Comparison of ENCODE assay signal across 16 mouse cellular contexts in genomic region chr3:105876022-105876421, GRCm38 (mm10). TPM values are rescaled to one million over a fixed set of nuclear protein-coding genes. Genes with fewer than 3 reads are reported as not detected.
DNase-seq lines count a peak whose midpoint lies in the region; ATAC-seq and TF ChIP-seq lines count a peak whose summit lies in the region.
"Had no signal": no experiment of that assay in that cellular context is flagged by ENCODE, and none has a peak within 500 bp of the region (broad histone marks: within the 10 kb centered on the region; RNA-seq: fewer than 3 reads in every experiment).

No protein-coding gene starts in this region.

- H3K4me2 ChIP-seq in kidney, embryonic 16.5 days (replicated peaks; ENCODE audit: low read depth, low read length): no peak overlapping the region
- H3K4me2 ChIP-seq: heart, embryonic 15.5 days; liver, embryonic 13.5 days had no signal

- TF ChIP-seq CTCF in gastrocnemius, adult 2 months (IDR thresholded peaks at IDR 0.05): no peak
- TF ChIP-seq CTCF in kidney, adult 2 months (conservative IDR thresholded peaks at IDR 0.05; ENCODE audit: insufficient read depth, insufficient read length, low read depth, low read length): no peak
- TF ChIP-seq CTCF in lung, adult 2 months (IDR thresholded peaks at IDR 0.05; ENCODE audit: insufficient read depth, low read length): no peak

- H3K4me3 ChIP-seq in gastrocnemius, adult 2 months: no peak overlapping the region
- H3K4me3 ChIP-seq in kidney, adult 2 months (ENCODE audit: insufficient read depth, low read depth, low read length): no peak overlapping the region
- no peak overlapping the region for H3K4me3 ChIP-seq in kidney, embryonic 16.5 days (ENCODE audit: low read length)
- no peak overlapping the region for H3K4me3 ChIP-seq in limb, embryonic 10.5 days
- H3K4me3 ChIP-seq in lung, adult 2 months (replicated peaks; ENCODE audit: extremely low read depth, low read depth, low read length): no peak overlapping the region
- H3K4me3 ChIP-seq: heart, embryonic 15.5 days; liver, embryonic 13.5 days had no signal

- no peak overlapping the region for H3K9ac ChIP-seq in kidney, embryonic 16.5 days (replicated peaks; ENCODE audit: low read length)
- H3K9ac ChIP-seq: heart, embryonic 15.5 days; liver, embryonic 13.5 days had no signal

- TF ChIP-seq POLR2A in kidney, adult 2 months (IDR thresholded peaks at IDR 0.05; ENCODE audit: low read depth, low read length): no peak
- TF ChIP-seq POLR2A in lung, adult 2 months (IDR thresholded peaks at IDR 0.05; ENCODE audit: borderline replicate concordance, extremely low read depth, low read depth, low read length): no peak

- WGBS in kidney, adult 2 months: 42% methylated on average over 5 of the region's 5 CpGs
- 66% methylated on average over 5 of the region's 5 CpGs for whole genome bisulfite sequencing in kidney, embryonic 16.5 days
- 76% methylated on average over 5 of the region's 5 CpGs for WGBS in limb, embryonic 10.5 days
- 65% methylated on average over 5 of the region's 5 CpGs for WGBS in lung, adult 2 months

- peak overlapping the region; percentile 49 for H3K27ac ChIP-seq in gastrocnemius, adult 2 months
- no peak overlapping the region for H3K27ac ChIP-seq in kidney, adult 2 months (ENCODE audit: insufficient read depth, low read depth, low read length)
- no peak overlapping the region for H3K27ac ChIP-seq in kidney, embryonic 16.5 days (ENCODE audit: low read length)
- no peak overlapping the region for H3K27ac ChIP-seq in limb, embryonic 10.5 days
- H3K27ac ChIP-seq: heart, embryonic 15.5 days; liver, embryonic 13.5 days had no signal

- DNase-seq in gastrocnemius, adult 2 months: no peak
- no peak for DNase-seq in gastrocnemius, postnatal 14 days
- DNase-seq in kidney, adult 2 months: peak; percentile 45
- peak; percentile 80 for DNase-seq in adrenal gland, adult 8-10 months
- peak; percentile 35 to 55 for DNase-seq in kidney, postnatal 4 days
- no peak for DNase-seq in limb, embryonic 10.5 days (ENCODE audit: low spot score)
- DNase-seq in lung, adult 2 months: no peak
- DNase-seq: embryo, embryonic 11 days; liver, embryonic 13.5 days; thymus, adult 2 months had no signal

- intact Hi-C loops in gastrocnemius, adult 2 months (cut with DNase I): no loop called here
- intact Hi-C loops in gastrocnemius, postnatal 14 days (cut with DNase I; ENCODE audit: low total_unique reads): no loop called here

- H3K4me1 ChIP-seq in kidney, adult 2 months (ENCODE audit: control insufficient read depth, insufficient read depth, low read length): peaks cover 9% of the 10 kb centered on the region
- 0 out of 2 replicates have a peak, but pooled peaks cover 9% of the 10 kb centered on the region for H3K4me1 ChIP-seq in kidney, embryonic 16.5 days (ENCODE audit: insufficient read depth, low read length)
- peaks cover 15% of the 10 kb centered on the region for H3K4me1 ChIP-seq in limb, embryonic 10.5 days
- H3K4me1 ChIP-seq in lung, adult 2 months (ENCODE audit: control insufficient read depth, insufficient read depth, low read length): peaks cover 22% of the 10 kb centered on the region

- no peaks in the 10 kb centered on the region for H3K36me3 ChIP-seq in kidney, adult 2 months (ENCODE audit: control insufficient read depth, insufficient read depth, low read length)
- no peaks in the 10 kb centered on the region for H3K36me3 ChIP-seq in kidney, embryonic 16.5 days (ENCODE audit: insufficient read depth, low read length)
- H3K36me3 ChIP-seq in limb, embryonic 10.5 days: no peaks in the 10 kb centered on the region
- H3K36me3 ChIP-seq: G1E; heart, embryonic 15.5 days; liver, embryonic 13.5 days had no signal

- no peaks in the 10 kb centered on the region for H3K9me3 ChIP-seq in kidney, embryonic 16.5 days (ENCODE audit: low read length)
- no peaks in the 10 kb centered on the region for H3K9me3 ChIP-seq in limb, embryonic 10.5 days (replicated peaks)
- H3K9me3 ChIP-seq: G1E; heart, embryonic 15.5 days; liver, embryonic 13.5 days had no signal

- H3K27me3 ChIP-seq in kidney, adult 2 months (replicated peaks; ENCODE audit: control insufficient read depth, insufficient read depth, low read length): no peaks in the 10 kb centered on the region; the same call in 1 of the 2 replicates
- H3K27me3 ChIP-seq in kidney, embryonic 16.5 days (ENCODE audit: insufficient read depth, low read length): no peaks in the 10 kb centered on the region
- 0 out of 2 replicates have a peak, but pooled peaks cover 6% of the 10 kb centered on the region for H3K27me3 ChIP-seq in limb, embryonic 10.5 days (ENCODE audit: low read depth, poor library complexity, severe bottlenecking)
- H3K27me3 ChIP-seq: liver, embryonic 13.5 days had no signal

- ATAC-seq in kidney, embryonic 16.5 days (ENCODE audit: low FRiP score, low TSS enrichment): no peak
- ATAC-seq: activated CD4-positive, CD25-positive, alpha-beta regulatory T cell, adult 4 months; intestine, postnatal 0 days had no signal

RNA-seq across cellular contexts. Expression of gene Tmigd3, which starts 5.3 kb away (rescaled TPM):
- not detected for total RNA-seq in gastrocnemius, adult 2 months (2021)
- not detected for total RNA-seq in gastrocnemius, postnatal 14 days (2021)
- 0.28 TPM in 1 of 2 replicates, not detected in the other for polyA plus RNA-seq in kidney, adult 2 months (2012; rRNA removed)
- polyA plus RNA-seq in kidney, embryonic 16.5 days (2015; fragmentation: Nextera tagmentation; extraction: Ambion mirVana): not detected in 2 replicates
- not detected for total RNA-seq in adrenal gland, adult 8-10 months (2022)
- polyA plus RNA-seq in limb, embryonic 10.5 days (2016; fragmentation: Nextera tagmentation; extraction: Ambion mirVana): 0.30 TPM in 1 of 2 replicates, not detected in the other
- 1.3 and 2.2 TPM in 2 replicates for polyA plus RNA-seq in lung, adult 2 months (2012; rRNA removed)
- total RNA-seq: left cerebral cortex, adult 18-20 months had no signal
- polyA plus RNA-seq: activated CD4-positive, CD25-positive, alpha-beta regulatory T cell, adult 4 months had no signal

RNA-seq across cellular contexts. Expression of gene Adora3, which starts 5.4 kb away (rescaled TPM):
- total RNA-seq in gastrocnemius, adult 2 months (2021): not detected
- not detected for total RNA-seq in gastrocnemius, postnatal 14 days (2021)
- polyA plus RNA-seq in kidney, adult 2 months (2012; rRNA removed): 0.19 and 0.20 TPM in 2 replicates
- polyA plus RNA-seq in kidney, embryonic 16.5 days (2015; fragmentation: Nextera tagmentation; extraction: Ambion mirVana): not detected in 2 replicates
- total RNA-seq in adrenal gland, adult 8-10 months (2022): under 1 TPM in 2 of 4 experiments, not detected in 2; 0.27 to 0.46 TPM
- polyA plus RNA-seq in limb, embryonic 10.5 days (2016; fragmentation: Nextera tagmentation; extraction: Ambion mirVana): 0.25 TPM in 1 of 2 replicates, not detected in the other
- 0.84 and 1.2 TPM in 2 replicates for polyA plus RNA-seq in lung, adult 2 months (2012; rRNA removed)
- polyA plus RNA-seq: G1E had no signal

RNA-seq across cellular contexts. Expression of gene I830077J02Rik, which starts 56.4 kb away (rescaled TPM):
- under 1 TPM; 0.84 to 0.92 TPM for total RNA-seq in gastrocnemius, adult 2 months (2021)
- under 1 TPM; 0.44 to 0.74 TPM for total RNA-seq in gastrocnemius, postnatal 14 days (2021)
- polyA plus RNA-seq in kidney, adult 2 months (2012; rRNA removed): 0.57 and 1.4 TPM in 2 replicates
- polyA plus RNA-seq in kidney, embryonic 16.5 days (2015; fragmentation: Nextera tagmentation; extraction: Ambion mirVana): 0.40 and 0.62 TPM in 2 replicates
- 1 to 10 TPM in 3 of 4 experiments, under 1 TPM in 1; 0.24 to 1.7 (median 1.2) TPM for total RNA-seq in adrenal gland, adult 8-10 months (2022)
- polyA plus RNA-seq in limb, embryonic 10.5 days (2016; fragmentation: Nextera tagmentation; extraction: Ambion mirVana): 0.41 and 0.54 TPM in 2 replicates
- 2.3 and 3.7 TPM in 2 replicates for polyA plus RNA-seq in lung, adult 2 months (2012; rRNA removed)

Comparison
In these comparisons a context has a peak if more than half of its experiments do, and no peak if none do; other contexts are left out.
1. DNase-seq: peak in kidney, adult 2 months (single experiment), adrenal gland, adult 8-10 months (single experiment) and kidney, postnatal 4 days (2 of 2); none in gastrocnemius, adult 2 months (single experiment), gastrocnemius, postnatal 14 days (single experiment), limb, embryonic 10.5 days (single experiment) and lung, adult 2 months (single experiment).